ENCODE assay signal across 17 mouse cellular contexts in the genomic region with DNA sequence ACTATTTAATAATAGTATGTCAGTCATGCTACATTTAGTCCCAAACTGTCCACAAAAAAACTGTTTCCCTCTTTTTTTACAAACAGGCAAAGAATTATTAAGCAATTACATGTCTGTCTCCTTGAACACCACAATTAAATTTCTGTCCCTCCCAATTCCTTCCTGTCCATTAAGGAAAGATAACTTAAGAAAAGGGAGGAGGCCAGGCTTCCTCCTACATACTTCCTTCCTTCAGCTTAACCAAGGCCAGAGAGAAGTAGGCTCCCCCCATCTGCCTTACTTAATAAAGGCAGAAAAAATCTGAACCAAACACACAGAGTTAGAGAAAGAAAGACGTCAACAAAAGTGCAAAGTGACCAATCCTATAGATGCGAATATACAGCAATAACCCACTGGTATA. TPM values are rescaled to one million over a fixed set of nuclear protein-coding genes. Genes with fewer than 3 reads are reported as not detected.
DNase-seq lines count a peak whose midpoint lies in the region; ATAC-seq and TF ChIP-seq lines count a peak whose summit lies in the region.
"Had no signal": no experiment of that assay in that cellular context is flagged by ENCODE, and none has a peak within 500 bp of the region (broad histone marks: within the 10 kb centered on the region; RNA-seq: fewer than 3 reads in every experiment).

No protein-coding gene starts in this region.

- H3K27ac ChIP-seq in heart, embryonic 13.5 days (replicated peaks) = 0 out of 2 replicates have a peak overlapping the region, but pooled peaks have one; percentile 32
- H3K27ac ChIP-seq in heart, embryonic 11.5 days (ENCODE audit: low read depth, low read length) = no peak overlapping the region
- H3K27ac ChIP-seq in kidney, embryonic 14.5 days (ENCODE audit: low read depth, low read length) = no peak overlapping the region
- H3K27ac ChIP-seq in MEL (ENCODE audit: control insufficient read depth, low read depth, low read length) = no peak overlapping the region
- H3K27ac ChIP-seq in hindbrain, embryonic 10.5 days = no peak overlapping the region
- H3K27ac ChIP-seq: embryonic facial prominence, embryonic 13.5 days; hindbrain, embryonic 14.5 days; liver, embryonic 13.5 days had no signal

- H3K4me1 ChIP-seq in heart, embryonic 13.5 days = peaks cover 21% of the 10 kb centered on the region
- peaks cover 1% of the 10 kb centered on the region for H3K4me1 ChIP-seq in heart, embryonic 11.5 days (ENCODE audit: control insufficient read depth, insufficient read depth, low read length)
- no peaks in the 10 kb centered on the region for H3K4me1 ChIP-seq in kidney, embryonic 14.5 days (ENCODE audit: control insufficient read depth, insufficient read depth, low read length)
- H3K4me1 ChIP-seq in MEL (ENCODE audit: control insufficient read depth in 1 of 2, insufficient read depth in 2 of 2, low read length in 2 of 2) = peaks cover 2 to 12% of the 10 kb centered on the region in 2 experiments; a peak in 3 of 4 replicates
- no peaks in the 10 kb centered on the region for H3K4me1 ChIP-seq in hindbrain, embryonic 10.5 days (replicated peaks)
- H3K4me1 ChIP-seq: liver, embryonic 13.5 days had no signal

- no peaks in the 10 kb centered on the region for H3K27me3 ChIP-seq in heart, embryonic 13.5 days (replicated peaks)
- H3K27me3 ChIP-seq in heart, embryonic 11.5 days (ENCODE audit: control insufficient read depth, insufficient read depth, low read length) = no peaks in the 10 kb centered on the region
- H3K27me3 ChIP-seq in kidney, embryonic 14.5 days (ENCODE audit: control insufficient read depth, insufficient read depth, low read length) = no peaks in the 10 kb centered on the region
- no peaks in the 10 kb centered on the region for H3K27me3 ChIP-seq in MEL (ENCODE audit: control insufficient read depth in 1 of 2, insufficient read depth in 2 of 2, low read length in 2 of 2)
- H3K27me3 ChIP-seq in hindbrain, embryonic 10.5 days (ENCODE audit: insufficient read depth, poor library complexity, severe bottlenecking) = no peaks in the 10 kb centered on the region
- H3K27me3 ChIP-seq: embryonic facial prominence, embryonic 13.5 days; liver, embryonic 13.5 days had no signal

- peak; percentile 21 for DNase-seq in kidney, postnatal 14 days
- DNase-seq in MEL (ENCODE audit: low read depth, low spot score) = peak; percentile 19
- DNase-seq in hindbrain, embryonic 10.5 days (ENCODE audit: low spot score) = no peak
- DNase-seq in Muller cell, postnatal 12 days (ENCODE audit: inconsistent ontology term) = no peak
- DNase-seq: cerebellum, adult 2 months; left cerebral cortex, postnatal 4 days; liver, embryonic 13.5 days; right cerebral cortex, adult 18-20 months; thymus, postnatal 4 days had no signal

- TF ChIP-seq RAD21 in MEL (IDR thresholded peaks at IDR 0.05; ENCODE audit: low read depth, low read length) = no peak

- no peak overlapping the region for H3K4me2 ChIP-seq in heart, embryonic 13.5 days
- H3K4me2 ChIP-seq in heart, embryonic 11.5 days = no peak overlapping the region
- H3K4me2 ChIP-seq in kidney, embryonic 14.5 days (replicated peaks; ENCODE audit: low read depth, low read length) = no peak overlapping the region
- H3K4me2 ChIP-seq: embryonic facial prominence, embryonic 13.5 days; hindbrain, embryonic 14.5 days; liver, embryonic 13.5 days had no signal

- no peak for TF ChIP-seq CTCF in MEL (IDR thresholded peaks at IDR 0.05 in 2 of 3, conservative IDR thresholded peaks at IDR 0.05 in 1 of 3; ENCODE audit: control insufficient read depth in 1 of 3, insufficient read depth in 1 of 3, low read depth in 2 of 3, low read length in 3 of 3, poor library complexity in 1 of 3, severe bottlenecking in 1 of 3)

- WGBS in heart, embryonic 13.5 days = 84% methylated on average over 2 of the region's 2 CpGs
- 80% methylated on average over 2 of the region's 2 CpGs for WGBS in heart, embryonic 11.5 days (ENCODE audit: insufficient replicate concordance)
- WGBS in kidney, embryonic 14.5 days = 85% methylated on average over 2 of the region's 2 CpGs
- 86% methylated on average over 2 of the region's 2 CpGs for WGBS in hindbrain, embryonic 10.5 days

- no peak for TF ChIP-seq POLR2A in MEL (IDR thresholded peaks at IDR 0.05; ENCODE audit: control insufficient read depth in 1 of 2, insufficient read depth in 1 of 2, low read depth in 1 of 2, low read length in 2 of 2, poor library complexity in 1 of 2)

- no peaks in the 10 kb centered on the region for H3K9me3 ChIP-seq in heart, embryonic 13.5 days
- no peaks in the 10 kb centered on the region for H3K9me3 ChIP-seq in heart, embryonic 11.5 days (replicated peaks; ENCODE audit: control insufficient read depth, low read length)
- H3K9me3 ChIP-seq in kidney, embryonic 14.5 days (ENCODE audit: control insufficient read depth, low read length) = no peaks in the 10 kb centered on the region
- no peaks in the 10 kb centered on the region for H3K9me3 ChIP-seq in MEL (replicated peaks; ENCODE audit: insufficient read depth, low read length)
- H3K9me3 ChIP-seq in hindbrain, embryonic 10.5 days = no peaks in the 10 kb centered on the region
- H3K9me3 ChIP-seq: embryonic facial prominence, embryonic 13.5 days; liver, embryonic 13.5 days had no signal

- no peak for ATAC-seq in heart, embryonic 13.5 days (ENCODE audit: extremely low read depth, insufficient number of reproducible peaks, low FRiP score, low TSS enrichment)
- no peak for ATAC-seq in heart, embryonic 11.5 days (replicated peaks; ENCODE audit: insufficient number of reproducible peaks, low FRiP score, low TSS enrichment)
- ATAC-seq in kidney, embryonic 14.5 days (ENCODE audit: low FRiP score, low TSS enrichment) = no peak
- ATAC-seq in granulocyte monocyte progenitor cell, adult 5-6 weeks (replicated peaks; ENCODE audit: poor library complexity, severe bottlenecking) = peak; percentile 74
- ATAC-seq: forebrain, embryonic 16.5 days; intestine, postnatal 0 days had no signal

- H3K9ac ChIP-seq in heart, embryonic 13.5 days = no peak overlapping the region
- H3K9ac ChIP-seq in heart, embryonic 11.5 days (ENCODE audit: low read depth, low read length) = no peak overlapping the region
- H3K9ac ChIP-seq in kidney, embryonic 14.5 days (ENCODE audit: low read depth, low read length) = no peak overlapping the region
- no peak overlapping the region for H3K9ac ChIP-seq in MEL (ENCODE audit: control insufficient read depth, low read depth, low read length, poor library complexity, severe bottlenecking)
- H3K9ac ChIP-seq: embryonic facial prominence, embryonic 13.5 days; hindbrain, embryonic 14.5 days; liver, embryonic 13.5 days had no signal

- no peak overlapping the region for H3K4me3 ChIP-seq in heart, embryonic 13.5 days
- no peak overlapping the region for H3K4me3 ChIP-seq in heart, embryonic 11.5 days (ENCODE audit: low read depth, low read length)
- no peak overlapping the region for H3K4me3 ChIP-seq in kidney, embryonic 14.5 days (ENCODE audit: low read length)
- H3K4me3 ChIP-seq in MEL (ENCODE audit: control insufficient read depth in 1 of 2, insufficient read depth in 1 of 2, low read depth in 2 of 2, low read length in 2 of 2) = no peak overlapping the region
- no peak overlapping the region for H3K4me3 ChIP-seq in hindbrain, embryonic 10.5 days
- H3K4me3 ChIP-seq: embryonic facial prominence, embryonic 13.5 days; liver, embryonic 13.5 days had no signal

- peaks cover 7% of the 10 kb centered on the region for H3K79me2 ChIP-seq in MEL (ENCODE audit: control insufficient read depth, insufficient read depth, low read length, poor library complexity)

- H3K36me3 ChIP-seq in heart, embryonic 13.5 days = peaks cover 14% of the 10 kb centered on the region
- no peaks in the 10 kb centered on the region for H3K36me3 ChIP-seq in heart, embryonic 11.5 days (ENCODE audit: control insufficient read depth, insufficient read depth, low read length)
- no peaks in the 10 kb centered on the region; the same call in 1 of the 2 replicates for H3K36me3 ChIP-seq in kidney, embryonic 14.5 days (ENCODE audit: control insufficient read depth, insufficient read depth, low read length)
- H3K36me3 ChIP-seq in MEL (ENCODE audit: control insufficient read depth in 1 of 2, insufficient read depth in 2 of 2, low read length in 2 of 2) = peaks cover 3 to 11% of the 10 kb centered on the region in 2 experiments
- H3K36me3 ChIP-seq in hindbrain, embryonic 10.5 days = peaks cover 13% of the 10 kb centered on the region
- H3K36me3 ChIP-seq: embryonic facial prominence, embryonic 13.5 days; liver, embryonic 13.5 days had no signal

- TF ChIP-seq EP300 in MEL (IDR thresholded peaks at IDR 0.05; ENCODE audit: low read depth in 1 of 2, low read length in 2 of 2) = no peak

TF ChIP-seq in MEL, 35 proteins besides CTCF, POLR2A, EP300 and RAD21 (continues in another document):
- TF ChIP-seq ZMIZ1 (IDR thresholded peaks at IDR 0.05; ENCODE audit: low read depth, low read length) (no peak), ZC3H11A (IDR thresholded peaks at IDR 0.05; ENCODE audit: low read depth, low read length) (no peak), USF2 (IDR thresholded peaks at IDR 0.05; ENCODE audit: borderline replicate concordance in 1 of 2, insufficient read depth in 1 of 2, low read depth in 1 of 2, low read length in 2 of 2) (no peak)

RNA-seq across cellular contexts. Expression of a gene that starts 21.0 kb away (rescaled TPM):
- 0.41 and 0.68 TPM in 2 replicates for polyA plus RNA-seq in heart, embryonic 13.5 days (2015; fragmentation: Nextera tagmentation; extraction: Ambion mirVana)
- 0.39 and 0.89 TPM in 2 replicates for polyA plus RNA-seq in heart, embryonic 11.5 days (2014; fragmentation: Nextera tagmentation; extraction: Ambion mirVana)
- polyA plus RNA-seq in kidney, embryonic 14.5 days (2014; fragmentation: Nextera tagmentation; extraction: Ambion mirVana) = 0.79 and 1.8 TPM in 2 replicates
- 0.50 and 0.65 TPM in 2 replicates for total RNA-seq in MEL (2012; rRNA removed)
- 1 to 10 TPM in 1 of 2 experiments, not detected in 1; 1.9 TPM for polyA plus RNA-seq in MEL (2012; ENCODE audit: insufficient read depth in 1 of 2, insufficient read length in 2 of 2, low read depth in 1 of 2, low replicate concordance in 2 of 2, missing spikeins in 1 of 2)
- total RNA-seq in granulocyte monocyte progenitor cell, adult 5-6 weeks (2014; fragmentation: Nextera tagmentation) = 0.84 and 4.0 TPM in 2 replicates
- 0.13 and 2.0 TPM in 2 replicates for total RNA-seq in granulocyte monocyte progenitor cell, adult 5-6 weeks (2017)
- polyA plus RNA-seq in hindbrain, embryonic 10.5 days (2016; fragmentation: Nextera tagmentation; extraction: Ambion mirVana) = 1.1 and 1.6 TPM in 2 replicates

RNA-seq across cellular contexts. Expression of a gene that starts 38.4 kb away (rescaled TPM):
- polyA plus RNA-seq in heart, embryonic 13.5 days (2015; fragmentation: Nextera tagmentation; extraction: Ambion mirVana) = 45.6 and 56.7 TPM in 2 replicates
- 62.7 and 65.7 TPM in 2 replicates for polyA plus RNA-seq in heart, embryonic 11.5 days (2014; fragmentation: Nextera tagmentation; extraction: Ambion mirVana)
- 71.4 and 82.9 TPM in 2 replicates for polyA plus RNA-seq in kidney, embryonic 14.5 days (2014; fragmentation: Nextera tagmentation; extraction: Ambion mirVana)
- 20.8 and 21.8 TPM in 2 replicates for total RNA-seq in MEL (2012; rRNA removed)
- 10 to 100 TPM in 1 of 2 experiments, not detected in 1; 24.3 TPM for polyA plus RNA-seq in MEL (2012; ENCODE audit: insufficient read depth in 1 of 2, insufficient read length in 2 of 2, low read depth in 1 of 2, low replicate concordance in 2 of 2, missing spikeins in 1 of 2)
- total RNA-seq in granulocyte monocyte progenitor cell, adult 5-6 weeks (2014; fragmentation: Nextera tagmentation) = 35.0 and 44.2 TPM in 2 replicates
- total RNA-seq in granulocyte monocyte progenitor cell, adult 5-6 weeks (2017) = 35.5 and 61.4 TPM in 2 replicates
- polyA plus RNA-seq in hindbrain, embryonic 10.5 days (2016; fragmentation: Nextera tagmentation; extraction: Ambion mirVana) = 56.0 and 62.1 TPM in 2 replicates

Comparison
In these comparisons a context has a peak if more than half of its experiments do, and no peak if none do; other contexts are left out.
1. DNase-seq: peak in kidney, postnatal 14 days (single experiment) and MEL (single experiment); none in hindbrain, embryonic 10.5 days (single experiment) and Muller cell, postnatal 12 days (single experiment).